Mouse (Mus musculus) testis, postnatal 14 days (tissue): ENCODE data around the gene Olfr781.
"Not testable (repeated sequence)": the region's sequence is repeated elsewhere in the genome, so short reads cannot be mapped to it uniquely, and the experiment has no call there.

Source experiments
- DNase-seq: peaks from one replicate; pipeline ENCODE4 v3.0.0; 2021; ENCODE audit warnings: low spot score

The Olfr781 gene

DNA sequence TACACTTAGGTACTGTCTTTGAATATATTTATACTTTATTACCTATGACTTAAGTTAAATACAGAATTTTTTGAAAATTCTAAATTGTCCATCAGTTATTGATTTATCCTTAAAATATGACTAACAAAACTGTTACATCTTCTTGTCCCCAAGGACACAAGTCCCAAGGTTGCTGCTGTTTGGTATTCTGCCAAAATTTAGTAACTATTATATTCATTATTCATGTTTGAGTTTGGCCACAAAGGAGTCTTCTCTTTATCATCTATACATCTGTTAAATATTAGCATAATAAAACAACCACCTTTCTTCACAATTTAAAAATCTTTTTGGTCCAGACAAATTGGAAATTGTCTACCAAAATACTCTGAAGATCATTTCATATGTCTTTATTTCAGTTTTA lies at the start of gene Olfr781:
Gene Olfr781 (plus strand): TSS at position 301 of the 400 bp plus-strand sequence.
- no peak for DNase-seq

DNA sequence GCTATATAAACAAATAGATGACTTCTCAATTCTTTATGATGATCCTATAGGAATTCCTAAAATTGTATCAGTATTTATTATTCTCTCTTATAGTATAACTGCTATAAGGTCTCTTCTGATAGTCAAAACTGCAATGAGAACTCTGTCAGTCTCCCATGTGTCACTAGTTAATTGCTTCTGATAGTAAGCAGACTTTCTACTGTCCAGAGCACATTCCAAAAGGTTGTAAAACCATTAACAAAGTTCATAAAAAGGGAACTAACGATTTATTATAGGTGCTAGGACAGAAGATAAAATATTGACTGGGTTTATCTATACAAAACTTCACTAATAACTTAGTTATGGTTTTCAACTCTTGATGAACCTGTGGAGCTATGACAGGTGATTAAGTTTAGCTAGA lies 15.7 kb upstream of the Olfr781 start:
- DNase-seq, result not testable (repeated sequence)

GRCm38 (mm10) chr10:129313521-129313920 lies 15.1 kb upstream of the Olfr781 start:
- DNase-seq, result not testable (repeated sequence)

- no peak for DNase-seq
These were observed 10.8 kb upstream of the Olfr781 start, which contains the start of gene Olfr780 for GRCm38 (mm10) chr10:129317817-129318216. TSS of gene Olfr780 (plus strand) at chr10:129318117.

- DNase-seq, result no peak
These were observed 19.9 kb downstream of the Olfr781 start, which contains the start of gene Olfr782 for GRCm38 (mm10) chr10:129348550-129348949. TSS of gene Olfr782 (plus strand) at chr10:129348850.

- DNase-seq, result not testable (repeated sequence)
These were observed 23.8 kb downstream of the Olfr781 start for GRCm38 (mm10) chr10:129352475-129352874.

DNA sequence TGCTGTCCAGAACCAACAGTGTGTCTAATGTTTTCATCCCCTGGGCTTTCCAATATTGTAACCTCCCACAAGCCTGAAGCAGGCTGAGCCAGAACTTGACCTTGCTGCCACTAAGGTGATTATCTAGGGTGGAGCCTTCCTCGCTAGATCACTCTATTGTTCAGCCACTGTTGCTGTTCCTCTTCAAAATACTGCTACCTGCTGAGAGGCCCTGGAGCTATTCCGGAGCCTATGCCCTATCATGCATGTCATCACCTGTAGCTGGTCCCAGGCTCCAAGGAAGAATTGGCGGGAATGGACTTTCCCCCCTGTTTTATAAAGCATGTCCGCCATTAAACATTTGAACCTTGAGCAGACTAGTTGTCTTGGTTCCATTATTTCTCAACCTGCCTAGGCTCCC lies 27.8 kb downstream of the Olfr781 start:
- DNase-seq, result not testable (repeated sequence)

GRCm38 (mm10) chr10:129357307-129357706 lies 28.7 kb downstream of the Olfr781 start:
- no peak for DNase-seq

- DNase-seq, result not testable (repeated sequence)
These were observed 45.4 kb downstream of the Olfr781 start for GRCm38 (mm10) chr10:129374051-129374450.
